ENCODE assay signal across 10 mouse cellular contexts in genomic region chr19:21833416-21833992, GRCm38 (mm10). TPM values are rescaled to one million over a fixed set of nuclear protein-coding genes. Genes with fewer than 3 reads are reported as not detected.
DNase-seq lines count a peak whose midpoint lies in the region; ATAC-seq lines count a peak whose summit lies in the region.
"Had no signal": no experiment of that assay in that cellular context is flagged by ENCODE, and none has a peak within 500 bp of the region (broad histone marks: within the 10 kb centered on the region; RNA-seq: fewer than 3 reads in every experiment).

No protein-coding gene starts in this region.

- no peak overlapping the region for H3K9ac ChIP-seq in heart, embryonic 15.5 days
- H3K9ac ChIP-seq in neural tube, embryonic 13.5 days: no peak overlapping the region
- H3K9ac ChIP-seq: hindbrain, embryonic 12.5 days had no signal

- H3K27ac ChIP-seq in heart, embryonic 15.5 days: peak overlapping the region; percentile 57
- H3K27ac ChIP-seq in neural tube, embryonic 13.5 days (replicated peaks): peak overlapping the region; percentile 29
- H3K27ac ChIP-seq: hindbrain, embryonic 12.5 days; midbrain, embryonic 10.5 days had no signal

- peaks cover 79% of the 10 kb centered on the region for H3K36me3 ChIP-seq in heart, embryonic 15.5 days
- H3K36me3 ChIP-seq in neural tube, embryonic 13.5 days: peaks cover 96% of the 10 kb centered on the region

- no peak overlapping the region for H3K4me3 ChIP-seq in heart, embryonic 15.5 days
- H3K4me3 ChIP-seq in neural tube, embryonic 13.5 days: no peak overlapping the region
- H3K4me3 ChIP-seq: hindbrain, embryonic 12.5 days; midbrain, embryonic 10.5 days had no signal

- 66% methylated on average over 12 of the region's 12 CpGs for WGBS in heart, embryonic 15.5 days
- 86% methylated on average over 12 of the region's 12 CpGs for WGBS in neural tube, embryonic 13.5 days

- ATAC-seq in heart, embryonic 15.5 days (replicated peaks; ENCODE audit: insufficient number of reproducible peaks, insufficient read depth, low FRiP score, low read depth): no peak
- no peak for ATAC-seq in neural tube, embryonic 13.5 days (ENCODE audit: low read depth)
- ATAC-seq in activated CD4-positive, CD25-positive, alpha-beta regulatory T cell, adult 4 months: no peak

- H3K27me3 ChIP-seq in heart, embryonic 15.5 days: no peaks in the 10 kb centered on the region
- H3K27me3 ChIP-seq in neural tube, embryonic 13.5 days: no peaks in the 10 kb centered on the region
- H3K27me3 ChIP-seq: hindbrain, embryonic 12.5 days had no signal

- DNase-seq in heart, adult 8-10 months (ENCODE audit: low spot score): no peak
- DNase-seq in neural tube, embryonic 10.5 days (ENCODE audit: extremely low spot score, low spot score): no peak
- peak; percentile 40 to 55 for DNase-seq in kidney, postnatal 4 days
- no peak for DNase-seq in adrenal gland, postnatal 10 days
- DNase-seq: cerebellum, postnatal 25 days had no signal

- no peaks in the 10 kb centered on the region for H3K9me3 ChIP-seq in heart, embryonic 15.5 days (replicated peaks)
- H3K9me3 ChIP-seq in neural tube, embryonic 13.5 days: 0 out of 2 replicates have a peak, but pooled peaks cover 5% of the 10 kb centered on the region
- H3K9me3 ChIP-seq: hindbrain, embryonic 12.5 days had no signal

- no peak overlapping the region for H3K4me2 ChIP-seq in heart, embryonic 15.5 days
- H3K4me2 ChIP-seq in neural tube, embryonic 13.5 days: no peak overlapping the region
- H3K4me2 ChIP-seq: hindbrain, embryonic 12.5 days had no signal

- H3K4me1 ChIP-seq in heart, embryonic 15.5 days (replicated peaks): peaks cover 4% of the 10 kb centered on the region; the same call in 1 of the 2 replicates
- H3K4me1 ChIP-seq in neural tube, embryonic 13.5 days (replicated peaks): no peaks in the 10 kb centered on the region
- H3K4me1 ChIP-seq: hindbrain, embryonic 12.5 days; midbrain, embryonic 10.5 days had no signal

RNA-seq across cellular contexts. Expression of gene Cemip2, which starts 55.4 kb away (rescaled TPM):
- polyA plus RNA-seq in heart, embryonic 15.5 days (2015; fragmentation: Nextera tagmentation; extraction: Ambion mirVana): 41.2 and 44.3 TPM in 2 replicates
- 10 to 100 TPM; 10.2 to 11.5 (median 10.8) TPM for total RNA-seq in heart, adult 8-10 months (2022)
- polyA plus RNA-seq in neural tube, embryonic 13.5 days (2015; fragmentation: Nextera tagmentation; extraction: Ambion mirVana): 38.5 and 41.9 TPM in 2 replicates
- total RNA-seq in adrenal gland, postnatal 10 days (2021): 10 to 100 TPM; 23.4 to 25.9 TPM
- polyA plus RNA-seq in activated CD4-positive, CD25-positive, alpha-beta regulatory T cell, adult 4 months (2017; shearing (Covaris generic)): 1 to 10 TPM; 6.3 to 7.2 TPM

Comparison
In these comparisons a context has a peak if more than half of its experiments do, and no peak if none do; other contexts are left out.
1. DNase-seq: peak in kidney, postnatal 4 days (2 of 2); none in heart, adult 8-10 months (single experiment), neural tube, embryonic 10.5 days (single experiment) and adrenal gland, postnatal 10 days (single experiment).